Mouse (Mus musculus) E14TG2a.4 (cell line): ENCODE measurements at regions not wholly inside any gene's neighbourhood (a gene's known extent, or its start where the extent isn't known, plus 50 kb on each side); places are given as distances from the start of the nearest gene placed in this dataset.

ENCODE experiments used
- H3K27me3 ChIP-seq: 2 replicates; pipeline ENCODE4 v1.6.1; 2014; ENCODE audit warnings: low read length, control low read depth; ENCODE audit not compliant: insufficient read depth
- H3K36me3 ChIP-seq: 2 replicates; pipeline ENCODE4 v1.6.1; 2014; ENCODE audit warnings: low read length, control low read depth; ENCODE audit not compliant: insufficient read depth
- H3K4me1 ChIP-seq: replicated peaks from 2 replicates; pipeline ENCODE4 v1.6.1; 2014; ENCODE audit warnings: low read depth, low read length, control low read depth
- H3K4me3 ChIP-seq: replicated peaks from 2 replicates; pipeline ENCODE4 v1.5.1; 2014; ENCODE audit warnings: mild to moderate bottlenecking, low read length
- H3K9me3 ChIP-seq: 2 replicates; pipeline ENCODE4 v1.6.1; 2014; ENCODE audit warnings: low read length, control low read depth
- CTCF ChIP-seq: conservative IDR thresholded peaks from 2 replicates; pipeline ENCODE4 v1.5.1; 2014; ENCODE audit warnings: low read length
- NANOG ChIP-seq: IDR thresholded peaks from 2 replicates; pipeline ENCODE4 v1.6.1; 2014; ENCODE audit warnings: borderline replicate concordance, low read length, mixed read lengths
- POU5F1 ChIP-seq: IDR thresholded peaks from 2 replicates; pipeline ENCODE4 v1.6.1; 2014; ENCODE audit warnings: low read length, borderline replicate concordance

- no peaks in the 10 kb centered on the region for H3K9me3 ChIP-seq
- TF ChIP-seq NANOG, result no peak
- TF ChIP-seq POU5F1, result no peak
- TF ChIP-seq CTCF, result no peak
- H3K36me3 ChIP-seq, result no peaks in the 10 kb centered on the region
Observed at GRCm38 (mm10) chr9:41612452-41612795, 450.9 kb upstream of the Ubash3b start.

GRCm38 (mm10) chr9:41611534-41612451 is 450.3 kb upstream of the Ubash3b start:
- Histone ChIP-seq H3K9me3 (no peaks in the 10 kb centered on the region), H3K4me3 (no peak overlapping the region), H3K27me3 (no peaks in the 10 kb centered on the region), H3K4me1 (0 out of 2 replicates have a peak, but pooled peaks cover 3% of the 10 kb centered on the region), H3K36me3 (no peaks in the 10 kb centered on the region)
- no peak for TF ChIP-seq POU5F1
- TF ChIP-seq NANOG, result no peak
- TF ChIP-seq CTCF, result no peak

More at GRCm38 (mm10) chr9:41612452-41612795, 450.9 kb upstream of the Ubash3b start:
- H3K4me1 ChIP-seq, result 0 out of 2 replicates have a peak, but pooled peaks cover 3% of the 10 kb centered on the region
- no peak overlapping the region for H3K4me3 ChIP-seq
- no peaks in the 10 kb centered on the region for H3K27me3 ChIP-seq

- no peaks in the 10 kb centered on the region for H3K27me3 ChIP-seq
- H3K9me3 ChIP-seq, result no peaks in the 10 kb centered on the region
- no peaks in the 10 kb centered on the region for H3K36me3 ChIP-seq
- H3K4me1 ChIP-seq, result 0 out of 2 replicates have a peak, but pooled peaks cover 3% of the 10 kb centered on the region
- TF ChIP-seq CTCF, result no peak
- TF ChIP-seq POU5F1, result no peak
- no peak for TF ChIP-seq NANOG
- no peak overlapping the region for H3K4me3 ChIP-seq
Observed at GRCm38 (mm10) chr9:41610347-41610746, 448.9 kb upstream of the Ubash3b start.

- TF ChIP-seq NANOG, result no peak
- TF ChIP-seq POU5F1, result no peak
- no peak for TF ChIP-seq CTCF
- Histone ChIP-seq H3K4me3 (no peak overlapping the region), H3K4me1 (no peaks in the 10 kb centered on the region), H3K27me3 (no peaks in the 10 kb centered on the region), H3K9me3 (no peaks in the 10 kb centered on the region), H3K36me3 (no peaks in the 10 kb centered on the region)
Observed at GRCm38 (mm10) chr9:41606136-41606535, 444.6 kb upstream of the Ubash3b start.

GRCm38 (mm10) chr9:41604916-41605315 is 443.4 kb upstream of the Ubash3b start:
- Histone ChIP-seq H3K4me3 (no peak overlapping the region), H3K4me1 (peaks cover 8% of the 10 kb centered on the region; the same call in 1 of the 2 replicates), H3K27me3 (no peaks in the 10 kb centered on the region), H3K36me3 (no peaks in the 10 kb centered on the region), H3K9me3 (no peaks in the 10 kb centered on the region)
- TF ChIP-seq NANOG (no peak), CTCF (no peak), POU5F1 (no peak)

- no peak for TF ChIP-seq NANOG
- no peak for TF ChIP-seq CTCF
- no peak for TF ChIP-seq POU5F1
- H3K9me3 ChIP-seq, result no peaks in the 10 kb centered on the region
Observed at GRCm38 (mm10) chr9:41600778-41601177, 439.3 kb upstream of the Ubash3b start.

GRCm38 (mm10) chr9:41599874-41600273 is 438.4 kb upstream of the Ubash3b start:
- TF ChIP-seq NANOG, result no peak
- H3K27me3 ChIP-seq, result no peaks in the 10 kb centered on the region
- H3K4me1 ChIP-seq, result peaks cover 8% of the 10 kb centered on the region; the same call in 1 of the 2 replicates
- no peaks in the 10 kb centered on the region for H3K9me3 ChIP-seq
- no peak overlapping the region for H3K4me3 ChIP-seq
- H3K36me3 ChIP-seq, result no peaks in the 10 kb centered on the region

More at GRCm38 (mm10) chr9:41600778-41601177, 439.3 kb upstream of the Ubash3b start:
- H3K27me3 ChIP-seq, result no peaks in the 10 kb centered on the region
- peaks cover 8% of the 10 kb centered on the region; the same call in 1 of the 2 replicates for H3K4me1 ChIP-seq
- H3K36me3 ChIP-seq, result no peaks in the 10 kb centered on the region
- no peak overlapping the region for H3K4me3 ChIP-seq

GRCm38 (mm10) chr9:41595749-41596148 is 434.3 kb upstream of the Ubash3b start:
- Histone ChIP-seq H3K4me3 (no peak overlapping the region), H3K9me3 (no peaks in the 10 kb centered on the region), H3K27me3 (no peaks in the 10 kb centered on the region), H3K36me3 (no peaks in the 10 kb centered on the region), H3K4me1 (peaks cover 6% of the 10 kb centered on the region; the same call in 1 of the 2 replicates)
- TF ChIP-seq CTCF (no peak), NANOG (no peak), POU5F1 (no peak)

GRCm38 (mm10) chr9:41593998-41594397 is 432.5 kb upstream of the Ubash3b start:
- Histone ChIP-seq H3K4me3 (no peak overlapping the region), H3K27me3 (no peaks in the 10 kb centered on the region), H3K4me1 (no peaks in the 10 kb centered on the region), H3K9me3 (no peaks in the 10 kb centered on the region), H3K36me3 (no peaks in the 10 kb centered on the region)
- no peak for TF ChIP-seq CTCF
